Mouse (Mus musculus): ENCODE data around the gene Pxk. TPM values are rescaled to one million over a fixed set of nuclear protein-coding genes. Genes with fewer than 3 reads are reported as not detected.

Pxk gene
- polyA plus RNA-seq, 1 experiment from 2014 or later, result 12.4 TPM

- Histone ChIP-seq H3K4me2 (ENCODE audit: low read depth, low read length) (no peak overlapping the region), H3K36me3 (ENCODE audit: control insufficient read depth, insufficient read depth) (no peaks in the 10 kb centered on the region), H3K27ac (ENCODE audit: low read length) (no peak overlapping the region), H3K4me1 (ENCODE audit: control insufficient read depth, low read depth, low read length) (no peaks in the 10 kb centered on the region), H3K9ac (ENCODE audit: low read depth, low read length) (no peak overlapping the region), H3K9me3 (replicated peaks; ENCODE audit: control insufficient read depth, low read length) (no peaks in the 10 kb centered on the region), H3K27me3 (ENCODE audit: control insufficient read depth, insufficient read depth, low read depth, low read length) (no peaks in the 10 kb centered on the region), H3K4me3 (ENCODE audit: low read depth, low read length) (no peak overlapping the region)
- 70% methylated on average over 3 of the region's 3 CpGs for WGBS (ENCODE audit: insufficient replicate concordance)
- ATAC-seq (ENCODE audit: low read depth), result no peak
Measured at GRCm38 (mm10) chr14:8190556-8190955, 92.5 kb downstream of the Pxk start.

DNA sequence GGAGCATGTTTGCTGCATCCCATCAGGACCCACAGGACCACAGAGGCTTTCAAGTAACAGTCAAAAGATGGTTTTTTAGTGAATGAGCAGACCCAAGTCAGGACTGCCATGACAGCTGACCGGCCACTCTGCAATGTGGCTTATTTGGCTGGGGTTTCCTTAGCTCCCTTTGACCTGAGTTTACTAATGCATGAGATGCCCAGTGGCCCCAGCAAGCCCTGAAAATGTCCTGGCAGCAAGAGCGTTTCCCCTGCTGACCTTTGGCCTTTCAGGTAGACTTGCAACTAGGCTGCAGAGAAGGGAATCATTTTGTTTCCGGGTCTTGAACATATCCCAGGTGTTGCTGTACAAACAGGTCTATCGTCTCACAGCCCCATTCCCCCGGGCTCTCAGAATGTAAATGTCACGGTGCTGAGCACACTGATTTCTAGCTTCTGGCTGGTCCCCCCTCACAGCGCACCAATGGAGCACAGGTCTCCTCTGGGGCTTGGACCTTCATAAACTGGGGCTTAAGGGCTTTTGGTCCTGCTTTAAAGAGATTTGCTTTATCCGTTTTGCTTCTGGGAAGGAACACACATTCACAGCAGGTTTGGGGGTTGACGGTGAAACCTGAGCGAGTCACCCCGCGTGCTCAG is 93.4 kb downstream of the Pxk start:
- Histone ChIP-seq H3K9ac (ENCODE audit: low read depth, low read length) (no peak overlapping the region), H3K27ac (ENCODE audit: low read length) (no peak overlapping the region), H3K27me3 (ENCODE audit: control insufficient read depth, insufficient read depth, low read depth, low read length) (no peaks in the 10 kb centered on the region), H3K36me3 (ENCODE audit: control insufficient read depth, insufficient read depth) (no peaks in the 10 kb centered on the region), H3K9me3 (replicated peaks; ENCODE audit: control insufficient read depth, low read length) (no peaks in the 10 kb centered on the region), H3K4me2 (ENCODE audit: low read depth, low read length) (no peak overlapping the region), H3K4me1 (ENCODE audit: control insufficient read depth, low read depth, low read length) (no peaks in the 10 kb centered on the region), H3K4me3 (ENCODE audit: low read depth, low read length) (no peak overlapping the region)
- ATAC-seq (ENCODE audit: low read depth), result no peak
- WGBS (ENCODE audit: insufficient replicate concordance), result 66% methylated on average over 12 of the region's 12 CpGs

DNA sequence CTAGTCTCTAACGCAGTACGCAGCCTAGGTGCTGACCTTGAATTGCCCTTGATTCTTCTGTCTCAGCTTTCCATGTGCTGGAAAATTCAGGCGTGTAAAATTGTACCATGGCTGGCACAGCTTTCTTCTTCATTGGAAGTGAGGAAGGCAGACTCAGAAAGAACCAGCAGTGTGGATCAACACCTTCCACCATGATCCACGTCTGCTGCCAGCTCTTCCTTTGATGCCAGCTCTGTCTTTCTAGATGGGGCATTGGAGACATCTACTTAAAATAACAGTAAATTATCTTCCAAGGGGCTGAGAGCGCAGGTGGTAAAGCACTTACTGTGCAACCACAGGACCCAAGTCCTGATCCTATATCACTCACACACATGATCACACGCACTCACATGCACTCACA is 94.7 kb downstream of the Pxk start:
- Histone ChIP-seq H3K4me1 (ENCODE audit: control insufficient read depth, low read depth, low read length) (no peaks in the 10 kb centered on the region), H3K36me3 (ENCODE audit: control insufficient read depth, insufficient read depth) (no peaks in the 10 kb centered on the region), H3K27me3 (ENCODE audit: control insufficient read depth, insufficient read depth, low read depth, low read length) (no peaks in the 10 kb centered on the region), H3K9me3 (replicated peaks; ENCODE audit: control insufficient read depth, low read length) (no peaks in the 10 kb centered on the region), H3K27ac (ENCODE audit: low read length) (no peak overlapping the region), H3K9ac (ENCODE audit: low read depth, low read length) (no peak overlapping the region), H3K4me3 (ENCODE audit: low read depth, low read length) (no peak overlapping the region), H3K4me2 (ENCODE audit: low read depth, low read length) (no peak overlapping the region)
- ATAC-seq (ENCODE audit: low read depth), result no peak
- 73% methylated on average over 6 of the region's 6 CpGs for WGBS (ENCODE audit: insufficient replicate concordance)

DNA sequence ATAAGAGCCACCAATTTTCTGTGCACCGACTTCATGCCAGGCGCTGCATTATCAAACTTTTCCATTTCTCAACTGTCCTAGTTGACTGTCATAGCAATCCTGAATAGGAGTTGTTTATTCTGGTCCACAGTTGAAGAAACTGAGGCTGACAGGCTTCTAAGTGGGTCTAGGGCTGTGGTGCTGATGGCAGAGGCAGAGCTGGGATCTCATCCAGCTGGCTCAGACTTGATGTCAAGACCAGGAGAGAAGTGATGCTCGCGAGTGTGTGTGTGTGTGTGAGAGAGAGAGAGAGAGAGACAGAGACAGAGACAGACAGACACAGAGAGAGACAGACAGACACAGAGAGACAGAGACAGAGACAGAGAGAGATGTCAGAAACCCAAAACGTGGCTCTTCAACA is 102.8 kb downstream of the Pxk start:
- no peaks in the 10 kb centered on the region; the same call in 1 of the 2 replicates for H3K4me1 ChIP-seq (ENCODE audit: control insufficient read depth, low read depth, low read length)

DNA sequence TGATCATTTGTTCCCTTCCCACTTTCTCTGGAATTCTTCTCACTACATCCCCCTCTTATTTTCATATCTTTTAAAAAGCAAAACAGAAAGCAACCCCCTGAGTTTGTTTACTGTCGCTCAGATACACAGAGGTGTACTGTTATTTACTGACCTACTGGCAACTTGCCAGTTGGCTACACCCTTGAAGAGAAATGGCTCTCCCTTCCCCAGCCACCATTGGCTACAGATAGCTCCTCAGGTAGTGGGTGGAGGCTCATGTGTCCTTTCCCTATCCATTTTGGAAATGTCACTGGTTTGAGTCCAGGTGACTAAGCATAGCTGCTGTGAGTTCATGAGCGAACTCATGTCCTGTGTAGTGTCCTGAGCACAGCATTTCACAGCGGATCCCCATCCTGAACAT is 103.7 kb downstream of the Pxk start:
- H3K4me2 ChIP-seq (ENCODE audit: low read depth, low read length), result no peak overlapping the region
- H3K4me3 ChIP-seq (ENCODE audit: low read depth, low read length), result no peak overlapping the region
- WGBS (ENCODE audit: insufficient replicate concordance), result 49% methylated on average over 3 of the region's 3 CpGs
- H3K27ac ChIP-seq (ENCODE audit: low read length), result no peak overlapping the region
- no peaks in the 10 kb centered on the region for H3K27me3 ChIP-seq (ENCODE audit: control insufficient read depth, insufficient read depth, low read depth, low read length)
- H3K36me3 ChIP-seq (ENCODE audit: control insufficient read depth, insufficient read depth), result no peaks in the 10 kb centered on the region
- no peak overlapping the region for H3K9ac ChIP-seq (ENCODE audit: low read depth, low read length)
- no peaks in the 10 kb centered on the region for H3K9me3 ChIP-seq (replicated peaks; ENCODE audit: control insufficient read depth, low read length)
- no peak for ATAC-seq (ENCODE audit: low read depth)
- H3K4me1 ChIP-seq (ENCODE audit: control insufficient read depth, low read depth, low read length), result no peaks in the 10 kb centered on the region; the same call in 1 of the 2 replicates

More for the DNA sequence above, 102.8 kb downstream of the Pxk start:
- Histone ChIP-seq H3K36me3 (ENCODE audit: control insufficient read depth, insufficient read depth) (no peaks in the 10 kb centered on the region), H3K27ac (ENCODE audit: low read length) (no peak overlapping the region), H3K9me3 (replicated peaks; ENCODE audit: control insufficient read depth, low read length) (no peaks in the 10 kb centered on the region), H3K9ac (ENCODE audit: low read depth, low read length) (no peak overlapping the region), H3K4me3 (ENCODE audit: low read depth, low read length) (no peak overlapping the region), H3K27me3 (ENCODE audit: control insufficient read depth, insufficient read depth, low read depth, low read length) (no peaks in the 10 kb centered on the region), H3K4me2 (ENCODE audit: low read depth, low read length) (no peak overlapping the region)
- 73% methylated on average over 5 of the region's 5 CpGs for WGBS (ENCODE audit: insufficient replicate concordance)
- no peak for ATAC-seq (ENCODE audit: low read depth)

DNA sequence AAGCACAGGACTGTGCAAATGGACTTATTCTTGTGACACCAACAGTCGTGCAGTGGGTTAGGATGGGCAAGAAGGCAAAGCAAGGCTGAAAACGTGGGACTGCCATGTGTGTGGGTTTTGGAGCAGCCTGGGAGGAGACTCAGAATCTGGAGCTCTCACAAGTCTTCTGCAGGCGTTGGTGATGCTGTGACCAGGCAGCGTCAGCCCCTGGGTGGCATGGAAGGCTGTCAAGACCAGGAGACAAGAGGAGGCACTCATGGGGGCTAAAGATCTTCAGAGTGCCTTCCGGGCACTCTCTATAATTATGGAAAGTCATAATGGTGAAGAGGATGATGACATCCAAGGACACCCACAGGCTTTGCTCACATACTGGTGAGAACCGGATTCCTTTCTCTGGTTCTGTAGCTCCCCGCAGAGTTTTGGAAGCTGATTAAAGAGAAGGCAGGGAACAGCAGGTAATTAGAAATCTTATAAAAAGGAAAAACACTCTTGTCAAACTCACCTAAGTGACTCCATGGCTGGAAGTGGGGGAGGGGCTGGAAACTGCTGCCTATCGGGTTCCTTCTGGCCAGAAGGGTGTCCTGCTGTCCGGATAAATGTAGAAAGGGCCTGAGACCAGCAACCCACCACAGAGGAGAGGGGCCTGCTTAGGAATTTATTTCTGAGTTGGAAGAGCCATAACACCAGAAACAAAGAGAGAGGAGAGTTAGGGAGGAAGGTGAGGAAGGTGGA is 108.3 kb downstream of the Pxk start:
- ATAC-seq (ENCODE audit: low read depth), result no peak
- 54% methylated on average over 9 of the region's 9 CpGs for WGBS (ENCODE audit: insufficient replicate concordance)
- no peaks in the 10 kb centered on the region for H3K27me3 ChIP-seq (ENCODE audit: control insufficient read depth, insufficient read depth, low read depth, low read length)
- H3K36me3 ChIP-seq (ENCODE audit: control insufficient read depth, insufficient read depth), result no peaks in the 10 kb centered on the region
- no peak overlapping the region for H3K9ac ChIP-seq (ENCODE audit: low read depth, low read length)
- H3K27ac ChIP-seq (ENCODE audit: low read length), result no peak overlapping the region
- H3K4me2 ChIP-seq (ENCODE audit: low read depth, low read length), result no peak overlapping the region
- no peaks in the 10 kb centered on the region for H3K9me3 ChIP-seq (replicated peaks; ENCODE audit: control insufficient read depth, low read length)
- no peak overlapping the region for H3K4me3 ChIP-seq (ENCODE audit: low read depth, low read length)
- no peaks in the 10 kb centered on the region; the same call in 1 of the 2 replicates for H3K4me1 ChIP-seq (ENCODE audit: control insufficient read depth, low read depth, low read length)

DNA sequence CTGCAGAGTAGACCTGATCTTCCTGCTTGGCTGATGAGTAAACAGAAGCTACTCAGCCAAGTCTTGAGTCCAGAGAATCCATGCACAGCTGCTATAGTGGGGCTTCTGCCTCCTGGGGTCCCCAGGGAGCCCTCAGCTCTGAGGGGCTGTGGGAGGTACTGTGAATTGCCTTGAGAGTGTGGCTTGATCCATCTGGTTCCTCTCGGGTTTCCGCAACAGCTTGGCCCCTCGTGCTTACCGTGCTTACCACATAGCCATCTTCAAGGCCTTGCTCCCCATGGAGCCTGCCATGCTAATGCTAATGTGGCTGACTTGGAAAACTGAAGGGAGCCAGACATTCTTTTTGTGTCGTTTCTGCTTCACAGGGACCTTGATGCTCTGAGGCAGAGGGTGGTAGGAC is 109.1 kb downstream of the Pxk start:
- Histone ChIP-seq H3K4me3 (ENCODE audit: low read depth, low read length) (no peak overlapping the region), H3K9me3 (replicated peaks; ENCODE audit: control insufficient read depth, low read length) (no peaks in the 10 kb centered on the region), H3K27me3 (ENCODE audit: control insufficient read depth, insufficient read depth, low read depth, low read length) (no peaks in the 10 kb centered on the region), H3K36me3 (ENCODE audit: control insufficient read depth, insufficient read depth) (no peaks in the 10 kb centered on the region), H3K4me1 (ENCODE audit: control insufficient read depth, low read depth, low read length) (no peaks in the 10 kb centered on the region), H3K4me2 (ENCODE audit: low read depth, low read length) (no peak overlapping the region), H3K9ac (ENCODE audit: low read depth, low read length) (no peak overlapping the region), H3K27ac (ENCODE audit: low read length) (no peak overlapping the region)
- WGBS (ENCODE audit: insufficient replicate concordance), result 58% methylated on average over 5 of the region's 5 CpGs
- no peak for ATAC-seq (ENCODE audit: low read depth)

GRCm38 (mm10) chr14:8207543-8207942 is 109.5 kb downstream of the Pxk start:
- Histone ChIP-seq H3K4me3 (ENCODE audit: low read depth, low read length) (no peak overlapping the region), H3K27ac (ENCODE audit: low read length) (no peak overlapping the region), H3K4me2 (ENCODE audit: low read depth, low read length) (no peak overlapping the region), H3K4me1 (ENCODE audit: control insufficient read depth, low read depth, low read length) (no peaks in the 10 kb centered on the region), H3K27me3 (ENCODE audit: control insufficient read depth, insufficient read depth, low read depth, low read length) (no peaks in the 10 kb centered on the region), H3K9me3 (replicated peaks; ENCODE audit: control insufficient read depth, low read length) (no peaks in the 10 kb centered on the region), H3K36me3 (ENCODE audit: control insufficient read depth, insufficient read depth) (no peaks in the 10 kb centered on the region), H3K9ac (ENCODE audit: low read depth, low read length) (no peak overlapping the region)
- no peak for ATAC-seq (ENCODE audit: low read depth)
- 72% methylated on average over 5 of the region's 5 CpGs for WGBS (ENCODE audit: insufficient replicate concordance)

DNA sequence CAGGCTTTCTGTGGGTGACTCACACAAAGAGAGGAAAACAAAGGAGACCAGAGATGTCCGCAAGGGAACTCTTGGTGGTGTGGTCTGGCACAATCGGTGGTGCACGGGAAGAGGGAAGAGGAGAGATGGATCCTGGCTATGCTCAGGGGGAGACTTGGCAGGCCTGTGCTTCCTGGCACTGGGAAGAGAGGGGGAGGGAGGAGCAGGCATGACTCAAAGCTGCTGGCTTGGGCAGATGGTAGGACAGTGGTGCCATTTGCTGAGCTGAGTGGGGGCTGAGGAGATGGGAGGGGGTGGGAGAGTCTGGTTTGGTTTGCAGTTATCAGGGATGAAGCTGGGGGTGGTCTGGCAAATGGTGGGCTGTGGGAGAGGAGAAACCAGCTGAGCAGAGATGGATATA is 110.9 kb downstream of the Pxk start:
- Histone ChIP-seq H3K4me3 (ENCODE audit: low read depth, low read length) (no peak overlapping the region), H3K27me3 (ENCODE audit: control insufficient read depth, insufficient read depth, low read depth, low read length) (no peaks in the 10 kb centered on the region), H3K9ac (ENCODE audit: low read depth, low read length) (no peak overlapping the region), H3K36me3 (ENCODE audit: control insufficient read depth, insufficient read depth) (no peaks in the 10 kb centered on the region), H3K4me2 (ENCODE audit: low read depth, low read length) (no peak overlapping the region), H3K9me3 (replicated peaks; ENCODE audit: control insufficient read depth, low read length) (no peaks in the 10 kb centered on the region), H3K4me1 (ENCODE audit: control insufficient read depth, low read depth, low read length) (no peaks in the 10 kb centered on the region), H3K27ac (ENCODE audit: low read length) (no peak overlapping the region)
- WGBS (ENCODE audit: insufficient replicate concordance), result 71% methylated on average over 3 of the region's 3 CpGs
- no peak for ATAC-seq (ENCODE audit: low read depth)
